Mouse (Mus musculus): ENCODE data around the gene Bfsp1.

The Bfsp1 gene

DNA sequence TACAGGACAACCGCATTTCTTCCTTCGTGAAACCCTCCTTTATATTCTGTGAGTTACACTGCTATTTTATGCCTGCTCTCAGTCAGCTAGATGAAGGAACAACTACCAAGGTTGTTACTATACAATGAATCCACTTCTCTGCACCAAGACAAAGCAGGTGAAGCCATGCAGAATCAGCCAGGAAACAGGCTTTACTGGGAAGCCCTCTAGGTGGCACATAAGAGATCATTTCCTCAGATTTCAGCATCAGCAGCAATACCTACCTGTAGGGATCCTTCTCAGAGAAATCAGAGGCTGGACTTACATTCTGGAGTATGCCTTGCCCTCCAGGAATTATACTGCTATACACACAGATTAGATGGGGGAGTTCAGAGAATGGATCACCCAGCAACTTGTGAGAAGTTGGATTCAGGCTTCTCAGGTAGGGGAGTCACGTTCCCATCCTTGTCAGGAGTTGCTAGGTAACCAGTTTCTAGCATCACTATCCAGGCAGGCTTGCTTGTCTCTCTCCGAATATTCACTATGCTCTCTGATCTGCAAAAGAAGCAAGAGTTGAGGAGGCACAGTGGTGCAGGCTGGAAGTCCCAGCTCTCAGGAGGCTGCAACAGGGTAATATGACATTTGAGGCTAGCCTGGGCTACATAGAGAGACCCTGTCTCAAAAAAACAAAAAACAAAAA lies 66.5 kb downstream of the Bfsp1 start:
- DNase-seq (ENCODE audit: low read depth): no peak

DNA sequence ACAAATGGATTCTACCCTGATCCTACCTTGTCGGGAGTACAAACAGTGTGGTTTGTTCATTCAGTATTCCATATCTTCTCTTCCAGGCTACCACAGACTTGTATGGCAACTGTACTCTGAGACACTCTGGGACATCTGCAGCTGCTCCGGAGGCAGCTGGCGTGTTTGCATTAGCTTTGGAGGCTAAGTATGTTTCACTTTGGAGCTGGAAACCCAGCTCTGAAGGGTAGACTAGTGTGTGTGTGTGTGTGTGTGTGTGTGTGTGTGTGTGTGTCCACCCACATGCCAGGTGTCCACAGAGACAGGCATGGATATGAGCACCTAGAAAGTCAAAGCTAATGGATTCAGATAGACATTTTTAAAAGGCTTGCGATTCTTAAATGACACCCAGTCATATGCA lies 67.1 kb downstream of the Bfsp1 start:
- DNase-seq (ENCODE audit: low read depth): no peak

DNA sequence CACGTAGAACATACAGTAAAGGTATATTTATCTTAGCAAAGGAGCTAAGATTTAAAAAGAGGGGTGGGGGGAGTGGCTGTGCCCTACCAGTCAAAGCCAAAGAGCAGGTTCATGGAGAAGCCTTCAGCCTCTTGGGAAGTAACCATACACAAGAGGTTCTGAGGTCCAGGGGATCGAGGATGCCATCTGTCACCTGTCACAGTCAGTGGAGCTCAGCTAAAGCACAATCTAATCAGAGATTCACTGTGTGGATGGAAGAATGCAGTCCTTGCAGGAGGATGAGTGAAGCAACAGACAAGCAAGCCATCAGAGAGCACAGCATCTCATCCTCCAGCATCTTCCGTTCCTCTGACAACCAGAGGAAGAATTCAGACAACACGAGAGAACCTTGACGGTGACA lies 73.1 kb downstream of the Bfsp1 start:
- no peak for DNase-seq (ENCODE audit: low read depth)

GRCm38 (mm10) chr2:143780310-143780709 lies 82.7 kb downstream of the Bfsp1 start:
- DNase-seq (ENCODE audit: low read depth): no peak
